Comparison of ENCODE assay signal across 8 mouse cellular contexts in genomic region chr5:24730986-24731385, GRCm38 (mm10). TPM values are rescaled to one million over a fixed set of nuclear protein-coding genes. Genes with fewer than 3 reads are reported as not detected.
DNase-seq lines count a peak whose midpoint lies in the region; ATAC-seq and TF ChIP-seq lines count a peak whose summit lies in the region.
"Had no signal": no experiment of that assay in that cellular context is flagged by ENCODE, and none has a peak within 500 bp of the region (broad histone marks: within the 10 kb centered on the region; RNA-seq: fewer than 3 reads in every experiment).

No protein-coding gene starts in this region.

- H3K4me1 ChIP-seq in spleen, adult 2 months (ENCODE audit: control insufficient read depth, insufficient read depth, insufficient read length): peaks cover 8% of the 10 kb centered on the region; the same call in 1 of the 2 replicates
- peaks cover 25% of the 10 kb centered on the region for H3K4me1 ChIP-seq in heart, postnatal 0 days (ENCODE audit: control insufficient read depth, insufficient read depth)
- peaks cover 28% of the 10 kb centered on the region for H3K4me1 ChIP-seq in liver, embryonic 13.5 days (replicated peaks)

- no peak for TF ChIP-seq POLR2A in spleen, adult 2 months (IDR thresholded peaks at IDR 0.05; ENCODE audit: low read depth, low read length)

- WGBS in spleen, adult 2 months: 18% methylated on average over 15 of the region's 15 CpGs
- WGBS in heart, postnatal 0 days: 6% methylated on average over 15 of the region's 15 CpGs
- 7% methylated on average over 15 of the region's 15 CpGs for WGBS in liver, embryonic 13.5 days (ENCODE audit: insufficient replicate concordance)

- peak overlapping the region; percentile 71 for H3K4me2 ChIP-seq in heart, postnatal 0 days (ENCODE audit: low read depth, low read length)
- H3K4me2 ChIP-seq in liver, embryonic 13.5 days: peak overlapping the region; percentile 56

- no peak for DNase-seq in spleen, adult 2 months (ENCODE audit: low read depth in 1 of 2, low spot score in 2 of 2)
- DNase-seq in spleen, postnatal 14 days (ENCODE audit: low spot score in 2 of 2): no peak
- DNase-seq in heart, postnatal 0 days (ENCODE audit: low spot score): no peak
- DNase-seq in liver, embryonic 13.5 days: no peak
- no peak for DNase-seq in right cerebral cortex, postnatal 10 days (ENCODE audit: low spot score in 2 of 2)
- DNase-seq in urinary bladder, postnatal 4 days (ENCODE audit: low spot score in 2 of 2): no peak
- no peak for DNase-seq in cerebellum, postnatal 4 days (ENCODE audit: low spot score in 2 of 2)

- peaks cover 14% of the 10 kb centered on the region for H3K27me3 ChIP-seq in spleen, adult 2 months (ENCODE audit: control insufficient read depth, insufficient read depth, low read length)
- H3K27me3 ChIP-seq in heart, postnatal 0 days (ENCODE audit: control insufficient read depth, insufficient read depth, low read length): peaks cover 29% of the 10 kb centered on the region
- peaks cover 47% of the 10 kb centered on the region for H3K27me3 ChIP-seq in liver, embryonic 13.5 days

- no peak for ATAC-seq in heart, postnatal 0 days (ENCODE audit: insufficient read depth, low read depth)
- ATAC-seq in liver, embryonic 13.5 days (ENCODE audit: low read depth): no peak

- TF ChIP-seq EP300 in heart, postnatal 0 days (IDR thresholded peaks at IDR 0.05; ENCODE audit: low read depth): no peak

- peak overlapping the region; percentile 46; the same call in 1 of the 2 replicates for H3K4me3 ChIP-seq in spleen, adult 2 months (ENCODE audit: extremely low read depth, insufficient read depth, insufficient read length)
- H3K4me3 ChIP-seq in heart, postnatal 0 days (ENCODE audit: low read depth, low read length): peak overlapping the region; percentile 48
- H3K4me3 ChIP-seq in liver, embryonic 13.5 days (replicated peaks): peak overlapping the region; percentile 50

- H3K9me3 ChIP-seq in heart, postnatal 0 days (replicated peaks; ENCODE audit: control insufficient read depth, low read length): no peaks in the 10 kb centered on the region
- H3K9me3 ChIP-seq in liver, embryonic 13.5 days (replicated peaks): no peaks in the 10 kb centered on the region

- H3K27ac ChIP-seq in spleen, adult 2 months (ENCODE audit: insufficient read depth, low read length): no peak overlapping the region
- H3K27ac ChIP-seq in heart, postnatal 0 days (ENCODE audit: low read depth): no peak overlapping the region
- no peak overlapping the region for H3K27ac ChIP-seq in liver, embryonic 13.5 days

- TF ChIP-seq CTCF in spleen, adult 2 months (IDR thresholded peaks at IDR 0.05; ENCODE audit: extremely low read depth, insufficient read depth, insufficient read length, insufficient replicate concordance): no peak
- TF ChIP-seq CTCF in heart, postnatal 0 days (IDR thresholded peaks at IDR 0.05; ENCODE audit: low read depth): no peak

- H3K36me3 ChIP-seq in spleen, adult 2 months (ENCODE audit: control insufficient read depth, insufficient read depth, low read length): no peaks in the 10 kb centered on the region
- no peaks in the 10 kb centered on the region for H3K36me3 ChIP-seq in heart, postnatal 0 days (replicated peaks; ENCODE audit: control insufficient read depth, insufficient read depth, low read length)
- H3K36me3 ChIP-seq in liver, embryonic 13.5 days: no peaks in the 10 kb centered on the region

- H3K9ac ChIP-seq in heart, postnatal 0 days (replicated peaks; ENCODE audit: low read depth, low read length): no peak overlapping the region
- no peak overlapping the region for H3K9ac ChIP-seq in liver, embryonic 13.5 days

RNA-seq across cellular contexts. Expression of gene Wdr86, which starts 0.5 kb away (rescaled TPM):
- polyA plus RNA-seq in spleen, adult 2 months (2012; rRNA removed): 6.2 and 6.5 TPM in 2 replicates
- total RNA-seq in heart, postnatal 0 days (2014; rRNA removed; ENCODE audit: low replicate concordance): 3.4 and 5.1 TPM in 2 replicates
- polyA plus RNA-seq in heart, postnatal 0 days (2015; fragmentation: Nextera tagmentation; extraction: Ambion mirVana): 2.7 and 2.8 TPM in 2 replicates
- 1.5 and 2.0 TPM in 2 replicates for polyA plus RNA-seq in liver, embryonic 13.5 days (2015; fragmentation: Nextera tagmentation; extraction: Ambion mirVana)

RNA-seq across cellular contexts. Expression of gene Crygn, which starts 26.8 kb away (rescaled TPM):
- polyA plus RNA-seq in spleen, adult 2 months (2012; rRNA removed): 0.25 and 0.33 TPM in 2 replicates
- total RNA-seq in heart, postnatal 0 days (2014; rRNA removed; ENCODE audit: low replicate concordance): not detected in 2 replicates
- polyA plus RNA-seq in heart, postnatal 0 days (2015; fragmentation: Nextera tagmentation; extraction: Ambion mirVana): 3.5 and 3.9 TPM in 2 replicates
- 0.74 TPM in 1 of 2 replicates, not detected in the other for polyA plus RNA-seq in liver, embryonic 13.5 days (2015; fragmentation: Nextera tagmentation; extraction: Ambion mirVana)
- total RNA-seq: gastrocnemius, adult 8-10 months had no signal

RNA-seq across cellular contexts. Expression of gene Nub1, which starts 45.7 kb away (rescaled TPM):
- polyA plus RNA-seq in spleen, adult 2 months (2012; rRNA removed): 33.8 and 48.8 TPM in 2 replicates
- total RNA-seq in heart, postnatal 0 days (2014; rRNA removed; ENCODE audit: low replicate concordance): 20.4 and 25.6 TPM in 2 replicates
- 19.5 and 21.3 TPM in 2 replicates for polyA plus RNA-seq in heart, postnatal 0 days (2015; fragmentation: Nextera tagmentation; extraction: Ambion mirVana)
- polyA plus RNA-seq in liver, embryonic 13.5 days (2015; fragmentation: Nextera tagmentation; extraction: Ambion mirVana): 12.3 and 15.7 TPM in 2 replicates
